19 mouse cellular contexts compared by ENCODE assay signal in genomic region chr5:88793676-88794075, GRCm38 (mm10). TPM values are rescaled to one million over a fixed set of nuclear protein-coding genes. Genes with fewer than 3 reads are reported as not detected.
DNase-seq lines count a peak whose midpoint lies in the region; TF ChIP-seq lines count a peak whose summit lies in the region.
"Had no signal": no experiment of that assay in that cellular context is flagged by ENCODE, and none has a peak within 500 bp of the region (broad histone marks: within the 10 kb centered on the region; RNA-seq: fewer than 3 reads in every experiment).

No protein-coding gene starts in this region.

- no peak overlapping the region for H3K27ac ChIP-seq in cerebellum, adult 2 months (ENCODE audit: insufficient read depth, low read length)
- H3K27ac ChIP-seq: embryonic facial prominence, embryonic 15.5 days; forebrain, embryonic 10.5 days; heart, adult 2 months; heart, embryonic 15.5 days; hindbrain, embryonic 13.5 days; intestine, embryonic 15.5 days had no signal

- WGBS in cerebellum, adult 2 months = 16% methylated on average over 3 of the region's 3 CpGs

- no peak for TF ChIP-seq CTCF in cerebellum, adult 2 months (IDR thresholded peaks at IDR 0.05; ENCODE audit: borderline replicate concordance, insufficient read depth, low read depth, low read length)

- no peaks in the 10 kb centered on the region for H3K27me3 ChIP-seq in cerebellum, adult 2 months (ENCODE audit: control insufficient read depth, insufficient read depth, low read length)
- H3K27me3 ChIP-seq: CH12.LX; embryonic facial prominence, embryonic 15.5 days; heart, embryonic 15.5 days; hindbrain, embryonic 13.5 days; intestine, embryonic 15.5 days had no signal

- TF ChIP-seq POLR2A in cerebellum, adult 2 months (IDR thresholded peaks at IDR 0.05; ENCODE audit: borderline replicate concordance, insufficient read depth, low read length) = peak; percentile 55; the same call in 1 of the 2 replicates

- H3K4me3 ChIP-seq in cerebellum, adult 2 months (replicated peaks; ENCODE audit: insufficient read depth, low read depth, low read length) = peak overlapping the region; percentile 80
- H3K4me3 ChIP-seq: embryonic facial prominence, embryonic 15.5 days; erythroblast, embryonic 14.5 days; forebrain, embryonic 10.5 days; heart, adult 2 months; heart, embryonic 15.5 days; hindbrain, embryonic 13.5 days; intestine, embryonic 15.5 days had no signal

- H3K4me1 ChIP-seq in cerebellum, adult 2 months (ENCODE audit: control insufficient read depth, insufficient read depth, low read length) = peaks cover 4% of the 10 kb centered on the region; the same call in 1 of the 2 replicates
- H3K4me1 ChIP-seq: embryonic facial prominence, embryonic 15.5 days; forebrain, embryonic 10.5 days; heart, embryonic 15.5 days; hindbrain, embryonic 13.5 days had no signal

- peak; percentile 66 for DNase-seq in cerebellum, adult 11 months
- DNase-seq in cerebellum, adult 2 months = peak; percentile 77 to 87
- peak; percentile 85 to 87 for DNase-seq in cerebellum, postnatal 10 days
- DNase-seq in thymus, postnatal 0 days (ENCODE audit: low spot score) = no peak
- DNase-seq in retina, embryonic 14.5 days (ENCODE audit: low spot score) = no peak
- no peak for DNase-seq in gastrocnemius, postnatal 25 days
- DNase-seq: adrenal gland, adult 2 months; adrenal gland, postnatal 25 days; embryo, embryonic 11 days; heart, adult 2 months; heart, postnatal 14 days; kidney, adult 18-20 months had no signal

RNA-seq across cellular contexts. Expression of gene Dck, which starts 28.9 kb away (rescaled TPM):
- 16.6 and 17.3 TPM in 2 replicates for polyA plus RNA-seq in cerebellum, adult 2 months (2012; rRNA removed)
- polyA plus RNA-seq in thymus, postnatal 0 days (2015; fragmentation: Nextera tagmentation; extraction: Ambion mirVana) = 279 and 282 TPM in 2 replicates
- 1 to 10 TPM; 1.4 to 2.1 TPM for total RNA-seq in gastrocnemius, postnatal 25 days (2021)

Comparison
In these comparisons a context has a peak if more than half of its experiments do, and no peak if none do; other contexts are left out.
1. DNase-seq: peak in cerebellum, adult 11 months (single experiment), cerebellum, adult 2 months (2 of 2) and cerebellum, postnatal 10 days (2 of 2); none in thymus, postnatal 0 days (single experiment), retina, embryonic 14.5 days (single experiment) and gastrocnemius, postnatal 25 days (single experiment).
2. RNA of gene Dck, which starts 28.9 kb away (polyA plus RNA-seq): 279 to 282 TPM in thymus, postnatal 0 days; 16.6 to 17.3 TPM in cerebellum, adult 2 months; every median in the first group is over 10 times any median in the second.